Mouse (Mus musculus) spleen, postnatal 36 days (tissue): Measurements from ENCODE around the gene Gm42674.

Source experiments
- DNase-seq, 2 experiments: peaks; one replicate each; pipeline ENCODE4 v3.0.0; 2022; ENCODE audit warnings: low spot score in 2 of 2, mixed read lengths in 1 of 2

The Gm42674 gene

DNA sequence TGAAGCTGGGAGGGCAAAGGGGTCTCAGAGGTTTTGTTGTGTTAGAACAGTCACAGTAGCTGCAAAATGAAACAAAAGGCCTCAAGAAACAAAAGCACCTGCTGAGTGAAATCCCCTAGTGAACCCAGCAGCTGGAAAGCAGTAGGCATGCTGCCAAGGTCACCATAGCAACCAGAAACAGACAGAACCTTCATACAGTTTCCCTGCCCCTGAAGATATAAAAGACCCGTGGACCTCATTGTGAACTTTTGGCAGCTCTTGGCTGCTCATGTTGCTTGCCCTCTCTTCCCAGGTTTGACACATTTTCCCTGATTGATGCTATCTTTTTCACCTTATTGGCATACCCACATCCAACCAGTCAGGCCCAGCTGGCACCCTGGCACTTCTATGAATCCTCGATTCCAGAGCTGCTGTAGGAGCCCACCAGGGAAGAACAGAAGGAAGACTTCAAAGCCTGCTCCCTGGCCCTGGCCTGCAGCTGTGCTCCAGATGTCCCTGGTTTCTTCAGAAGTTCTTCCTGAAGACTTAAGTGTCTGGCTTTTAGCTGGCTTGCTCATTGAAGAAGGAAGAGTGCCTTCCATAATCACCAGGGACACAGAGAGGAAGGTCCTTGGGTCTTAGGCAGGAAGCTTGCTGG lies 21.8 kb downstream of the Gm42674 start:
- no peak for DNase-seq

- DNase-seq = no peak
Observed at GRCm38 (mm10) chr3:90625496-90625895, 23.8 kb downstream of the Gm42674 start.

DNA sequence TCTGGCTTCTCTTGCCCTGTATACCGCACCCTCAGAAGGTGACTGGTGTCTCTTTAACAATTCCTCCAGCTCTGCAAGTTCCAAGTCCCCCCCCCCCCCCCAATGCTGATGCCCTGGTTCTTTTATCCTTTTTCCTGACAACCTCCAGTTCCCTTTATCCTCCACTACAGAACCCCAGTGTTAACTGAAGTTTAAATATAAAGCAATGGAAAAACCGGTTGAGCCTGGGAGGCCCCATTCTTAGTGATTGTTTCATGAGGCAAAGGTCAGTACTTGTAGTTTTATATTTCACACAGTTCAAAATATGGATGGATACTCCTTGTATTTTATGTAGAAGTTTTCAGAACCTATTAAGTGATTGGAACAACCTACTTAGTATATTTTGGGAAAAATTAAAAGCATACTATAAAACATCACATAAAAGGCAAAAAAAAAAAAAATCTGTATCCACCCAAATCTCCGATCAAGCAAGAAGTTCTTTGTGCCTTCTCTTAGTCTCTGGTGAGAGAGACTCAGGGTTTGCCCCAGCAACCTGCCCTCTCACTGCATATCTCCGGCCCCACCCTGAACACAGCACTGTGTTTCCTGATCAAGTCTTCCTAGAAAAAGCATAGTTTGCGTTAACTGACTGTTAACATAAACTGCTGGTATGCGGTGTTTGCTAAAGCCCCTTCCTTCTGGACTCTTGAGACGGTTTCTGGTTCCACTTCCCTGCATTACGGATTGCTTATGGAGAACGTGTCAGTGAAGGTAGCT lies 24.7 kb downstream of the Gm42674 start:
- DNase-seq = no peak

GRCm38 (mm10) chr3:90627366-90627765 lies 25.7 kb downstream of the Gm42674 start:
- DNase-seq = no peak

- peak in 1 of 2 experiments; percentile 35 for DNase-seq
Observed at GRCm38 (mm10) chr3:90627807-90628206, 26.1 kb downstream of the Gm42674 start.

DNA sequence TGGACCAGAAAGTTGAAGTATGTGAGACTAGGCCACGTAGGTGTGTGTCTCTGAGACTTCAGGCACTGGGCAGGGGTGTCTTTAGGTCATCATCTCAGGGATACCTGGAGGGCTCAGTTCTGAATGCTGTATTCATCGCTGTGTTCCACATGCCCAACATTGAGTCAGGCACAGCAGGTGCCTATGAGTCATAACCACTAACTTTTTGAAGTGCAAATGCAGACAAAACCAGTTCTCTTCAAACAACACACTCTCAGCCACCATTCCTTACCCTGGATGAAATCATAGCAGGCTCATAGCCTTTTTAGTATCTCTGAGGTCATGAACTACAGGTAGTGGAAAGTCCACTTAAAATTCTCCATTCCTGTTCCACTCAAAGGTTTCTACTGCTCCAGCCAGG lies 27.6 kb downstream of the Gm42674 start:
- no peak for DNase-seq

GRCm38 (mm10) chr3:90631984-90632383 lies 30.3 kb downstream of the Gm42674 start:
- no peak for DNase-seq

GRCm38 (mm10) chr3:90638511-90639275 lies 37.0 kb downstream of the Gm42674 start:
- no peak for DNase-seq

DNA sequence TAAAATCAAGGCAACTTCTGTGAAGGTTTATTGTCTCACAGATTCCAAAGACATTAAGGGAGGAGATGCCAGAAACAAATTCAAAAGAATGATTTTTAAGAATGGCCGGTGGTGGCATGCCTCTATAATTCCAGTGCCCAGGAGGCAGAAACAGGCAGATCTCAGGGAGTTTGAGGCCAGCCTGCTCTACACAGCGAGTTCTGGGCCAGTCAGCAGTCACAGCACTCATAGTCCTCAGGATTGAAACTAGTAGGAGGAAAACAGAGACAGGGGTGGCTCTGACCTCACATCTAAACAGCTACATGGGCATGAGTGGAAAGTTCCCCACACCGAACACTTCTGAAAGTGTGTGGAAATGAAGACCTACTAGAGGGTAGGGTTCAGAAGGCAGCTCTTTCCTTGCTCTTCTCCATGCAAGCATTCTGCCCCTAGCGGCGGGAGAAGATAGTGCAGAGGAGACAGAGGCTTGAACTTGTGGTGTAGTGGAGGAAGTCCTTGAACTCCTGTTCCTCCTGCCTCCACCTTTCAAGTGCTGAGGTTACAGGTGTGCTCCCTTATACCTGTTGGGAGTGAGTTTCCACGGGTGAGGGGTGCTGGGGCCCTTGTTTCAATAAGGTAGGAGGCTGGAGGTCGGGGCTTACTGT lies 37.9 kb downstream of the Gm42674 start:
- DNase-seq = peak; percentile 33 to 53

GRCm38 (mm10) chr3:90640981-90641380 lies 39.3 kb downstream of the Gm42674 start:
- DNase-seq = no peak

DNA sequence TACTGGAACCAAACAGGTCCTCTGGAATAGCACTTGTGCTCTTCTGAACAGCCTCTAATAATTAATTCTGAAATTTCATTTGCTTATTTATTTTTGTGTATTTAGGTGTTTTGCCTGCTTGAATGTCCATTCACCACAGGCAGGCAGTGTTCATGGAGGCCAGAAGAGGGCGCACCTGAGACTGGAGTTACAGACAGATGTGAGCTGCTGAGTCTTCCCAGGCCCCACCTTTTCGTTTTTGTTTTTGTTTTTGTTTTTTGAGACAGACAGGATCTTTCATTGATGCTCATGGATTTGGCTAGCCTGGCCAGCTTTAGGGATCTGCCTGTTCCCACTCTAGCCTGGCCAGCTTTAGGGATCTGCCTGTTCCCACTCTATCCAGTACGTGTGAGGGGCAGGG lies 42.5 kb downstream of the Gm42674 start:
- peak; percentile 17 to 19 for DNase-seq

GRCm38 (mm10) chr3:90647291-90647690 lies 45.6 kb downstream of the Gm42674 start:
- DNase-seq = no peak

GRCm38 (mm10) chr3:90648981-90649380 lies 47.3 kb downstream of the Gm42674 start:
- no peak for DNase-seq

DNA sequence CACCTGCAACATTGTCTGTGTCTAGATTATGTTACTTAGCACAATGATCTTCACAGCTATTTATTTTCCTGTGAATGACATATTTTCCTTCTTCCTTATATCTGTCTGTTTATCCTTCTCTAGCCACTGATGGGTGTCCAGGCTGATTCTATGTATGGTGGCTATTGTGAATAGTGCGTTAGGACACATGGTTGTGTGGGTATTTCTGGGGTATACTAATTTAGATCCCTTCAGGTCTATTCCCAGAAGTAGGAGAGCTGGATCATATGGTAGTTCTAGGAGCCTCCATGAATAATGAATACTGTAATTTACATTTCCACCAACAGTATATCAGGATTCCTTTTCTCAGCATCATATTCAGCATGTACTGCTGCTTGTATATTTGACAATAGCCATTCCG lies 48.1 kb downstream of the Gm42674 start:
- no peak for DNase-seq

- peak; percentile 28 to 49 for DNase-seq
Observed at GRCm38 (mm10) chr3:90652878-90653508, 51.3 kb downstream of the Gm42674 start.

GRCm38 (mm10) chr3:90653717-90654116 lies 52.0 kb downstream of the Gm42674 start, which contains the start of gene S100a7a:
TSS of gene S100a7a (plus strand) at chr3:90654017.
- DNase-seq = no peak
